14 mouse cellular contexts compared by ENCODE assay signal in the genomic region with DNA sequence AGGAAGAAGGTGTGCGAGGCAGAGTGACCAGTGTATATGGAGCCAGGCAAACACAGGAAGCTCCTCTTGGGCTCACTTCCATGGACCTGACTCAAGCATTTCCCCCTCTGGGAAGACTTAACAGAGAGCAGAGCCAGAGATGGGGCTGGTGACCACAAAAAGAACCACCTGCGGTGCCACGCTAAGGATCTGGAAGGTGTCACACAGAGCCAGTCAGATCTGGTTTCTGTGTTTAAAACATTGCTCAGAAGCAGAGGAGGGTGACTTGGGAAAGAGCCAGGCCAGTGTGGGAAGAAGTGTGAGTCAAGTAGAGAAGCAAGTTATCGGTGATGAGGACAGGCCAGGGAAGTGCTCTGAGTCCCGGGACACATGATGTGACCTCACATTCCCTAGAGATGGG.
"Had no signal": no experiment of that assay in that cellular context is flagged by ENCODE, and none has a peak within 500 bp of the region (broad histone marks: within the 10 kb centered on the region; RNA-seq: fewer than 3 reads in every experiment).

No protein-coding gene starts in this region.

- H3K4me2 ChIP-seq: limb, embryonic 13.5 days; neural tube, embryonic 15.5 days had no signal

- H3K36me3 ChIP-seq: limb, embryonic 13.5 days; neural tube, embryonic 15.5 days had no signal

- H3K9ac ChIP-seq: limb, embryonic 13.5 days; liver, embryonic 14.5 days; neural tube, embryonic 15.5 days had no signal

- H3K4me3 ChIP-seq: limb, embryonic 13.5 days; myocyte; neural tube, embryonic 15.5 days had no signal

- H3K27me3 ChIP-seq: limb, embryonic 13.5 days; neural tube, embryonic 15.5 days had no signal

- DNase-seq: kidney, adult 9 months; kidney, postnatal 36 days; left cerebral cortex, postnatal 4 days; lung, adult 18-20 months; lung, postnatal 36 days; midbrain, embryonic 14.5 days; right cerebral cortex, adult 18-20 months; right cerebral cortex, postnatal 25 days; thymus, adult 2 months had no signal

- H3K9me3 ChIP-seq: limb, embryonic 13.5 days; neural tube, embryonic 15.5 days had no signal

- H3K27ac ChIP-seq: kidney, postnatal 0 days; limb, embryonic 13.5 days; liver, embryonic 14.5 days; neural tube, embryonic 15.5 days had no signal
